ENCODE assay signal across 10 mouse cellular contexts in the genomic region with DNA sequence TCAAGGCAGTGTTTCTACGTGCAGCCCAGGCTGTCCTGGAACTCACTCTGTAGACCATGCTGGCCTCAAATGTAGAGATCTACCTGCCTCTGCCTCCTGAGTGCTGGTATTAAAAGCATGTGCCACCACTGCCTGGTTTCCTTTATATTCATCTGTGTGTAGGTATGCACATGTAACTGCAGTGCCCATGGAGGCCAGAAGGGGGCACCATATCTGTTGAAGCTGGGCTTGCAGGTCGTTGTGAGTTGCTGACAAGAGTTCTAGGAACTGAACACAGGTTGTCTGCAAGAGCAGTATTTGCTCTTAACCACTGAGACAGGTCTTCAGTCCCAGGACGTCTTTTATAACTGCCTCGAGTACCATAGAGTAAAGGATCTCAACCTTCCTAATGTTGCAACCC. TPM values are rescaled to one million over a fixed set of nuclear protein-coding genes. Genes with fewer than 3 reads are reported as not detected.
A peak's percentile ranks its signal among the peaks of the same experiment; 100 is the strongest.
DNase-seq lines count a peak whose midpoint lies in the region; ATAC-seq and TF ChIP-seq lines count a peak whose summit lies in the region.
"Had no signal": no experiment of that assay in that cellular context is flagged by ENCODE, and none has a peak within 500 bp of the region (broad histone marks: within the 10 kb centered on the region; RNA-seq: fewer than 3 reads in every experiment).

No protein-coding gene starts in this region.

- H3K27me3 ChIP-seq in liver, embryonic 11.5 days (replicated peaks; ENCODE audit: control insufficient read depth, insufficient read depth, low read length) = no peaks in the 10 kb centered on the region

- ATAC-seq in CD4-positive, CD25-positive, alpha-beta regulatory T cell, adult 4 months = no peak
- no peak for ATAC-seq in liver, embryonic 11.5 days (replicated peaks; ENCODE audit: low FRiP score)

- no peaks in the 10 kb centered on the region for H3K9me3 ChIP-seq in liver, embryonic 11.5 days (ENCODE audit: control insufficient read depth, low read length)

- WGBS in liver, embryonic 11.5 days = 74% methylated on average over 4 of the region's 4 CpGs
- WGBS in bone marrow, adult 2 months = 73% methylated on average over 4 of the region's 4 CpGs

- H3K36me3 ChIP-seq in liver, embryonic 11.5 days (ENCODE audit: control insufficient read depth, insufficient read depth, low read length) = no peaks in the 10 kb centered on the region

- no peak overlapping the region for H3K27ac ChIP-seq in liver, embryonic 11.5 days (ENCODE audit: low read depth, low read length)
- no peak overlapping the region for H3K27ac ChIP-seq in bone marrow, adult 2 months (ENCODE audit: control insufficient read depth, insufficient read depth, low read depth, low read length, poor library complexity)

- H3K9ac ChIP-seq in liver, embryonic 11.5 days (ENCODE audit: low read depth, low read length) = no peak overlapping the region

- H3K4me3 ChIP-seq in liver, embryonic 11.5 days (ENCODE audit: low read depth, low read length) = no peak overlapping the region
- H3K4me3 ChIP-seq in bone marrow, adult 2 months (replicated peaks; ENCODE audit: control insufficient read depth, low read depth, low read length) = no peak overlapping the region

- TF ChIP-seq POLR2A in bone marrow, adult 2 months (IDR thresholded peaks at IDR 0.05; ENCODE audit: borderline replicate concordance, control insufficient read depth, low read depth, low read length) = no peak

- TF ChIP-seq CTCF in bone marrow, adult 2 months (IDR thresholded peaks at IDR 0.05; ENCODE audit: control insufficient read depth, insufficient read depth, low read length) = peak; percentile 28; the same call in 1 of the 2 replicates

- no peak overlapping the region for H3K4me2 ChIP-seq in liver, embryonic 11.5 days
- H3K4me2 ChIP-seq: heart, embryonic 11.5 days had no signal

- DNase-seq in CD4-positive, CD25-positive, alpha-beta regulatory T cell, adult 2 months (ENCODE audit: low read depth, low spot score) = peak; percentile 72
- peak; percentile 32 for DNase-seq in liver
- no peak for DNase-seq in liver, embryonic 11.5 days (ENCODE audit: low spot score)
- DNase-seq in thymus, postnatal 0 days (ENCODE audit: low spot score) = peak; percentile 37
- no peak for DNase-seq in adrenal gland, postnatal 4 days (ENCODE audit: low spot score in 2 of 2)
- DNase-seq in retina, postnatal 1 day = no peak
- DNase-seq: kidney, adult 18-20 months had no signal

- no peaks in the 10 kb centered on the region for H3K4me1 ChIP-seq in liver, embryonic 11.5 days (replicated peaks; ENCODE audit: control insufficient read depth, insufficient read depth, low read length)
- H3K4me1 ChIP-seq in bone marrow, adult 2 months (ENCODE audit: control insufficient read depth, insufficient read depth, low read length) = no peaks in the 10 kb centered on the region; the same call in 1 of the 2 replicates

RNA-seq across cellular contexts. Expression of a gene that starts 2.6 kb away (rescaled TPM):
- polyA plus RNA-seq in CD4-positive, CD25-positive, alpha-beta regulatory T cell, adult 4 months (2017; shearing (Covaris generic)) = 10 to 100 TPM; 43.6 to 81.1 TPM
- 0.22 and 0.29 TPM in 2 replicates for polyA plus RNA-seq in liver, embryonic 11.5 days (2014; fragmentation: Nextera tagmentation; extraction: Ambion mirVana)
- polyA plus RNA-seq in bone marrow, adult 2 months (2011; ENCODE audit: insufficient read depth, insufficient read length, low replicate concordance, missing spikeins) = 10.3 and 18.2 TPM in 2 replicates
- polyA plus RNA-seq in thymus, postnatal 0 days (2015; fragmentation: Nextera tagmentation; extraction: Ambion mirVana) = 20.0 and 20.5 TPM in 2 replicates
- total RNA-seq in adrenal gland, postnatal 4 days (2021) = under 1 TPM; 0.50 to 0.51 TPM

Comparison
In these comparisons a context has a peak if more than half of its experiments do, and no peak if none do; other contexts are left out.
1. DNase-seq: peak in CD4-positive, CD25-positive, alpha-beta regulatory T cell, adult 2 months (single experiment), liver (single experiment) and thymus, postnatal 0 days (single experiment); none in liver, embryonic 11.5 days (single experiment), adrenal gland, postnatal 4 days (0 of 2) and retina, postnatal 1 day (single experiment).